Mouse (Mus musculus): Measurements from ENCODE around the gene Kidins220. TPM values are rescaled to one million over a fixed set of nuclear protein-coding genes. Genes with fewer than 3 reads are reported as not detected.

The Kidins220 gene
- total RNA-seq, 2 experiments from 2014 or later, result 63.4 to 67.4 TPM

DNA sequence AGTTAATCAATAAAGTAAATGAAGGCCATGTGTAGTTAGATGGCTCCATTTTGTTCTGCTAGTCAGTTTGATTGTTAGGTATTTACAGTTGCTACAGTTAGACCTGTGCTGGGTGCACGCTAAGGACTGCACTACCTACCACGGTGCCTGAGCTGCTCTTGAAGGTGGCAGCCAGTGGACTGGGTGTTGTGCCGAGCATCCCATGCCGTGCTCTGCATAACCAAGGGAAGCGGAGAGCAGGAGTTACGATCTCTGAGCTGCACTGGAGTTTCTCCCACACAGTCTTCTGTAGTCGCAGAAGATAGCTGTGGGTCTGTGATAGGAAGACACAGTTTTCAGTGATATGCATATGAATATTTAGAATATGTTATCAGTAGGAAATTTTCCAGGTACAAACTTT, 51.6 kb downstream of the Kidins220 start:
- DNase-seq, result no peak

DNA sequence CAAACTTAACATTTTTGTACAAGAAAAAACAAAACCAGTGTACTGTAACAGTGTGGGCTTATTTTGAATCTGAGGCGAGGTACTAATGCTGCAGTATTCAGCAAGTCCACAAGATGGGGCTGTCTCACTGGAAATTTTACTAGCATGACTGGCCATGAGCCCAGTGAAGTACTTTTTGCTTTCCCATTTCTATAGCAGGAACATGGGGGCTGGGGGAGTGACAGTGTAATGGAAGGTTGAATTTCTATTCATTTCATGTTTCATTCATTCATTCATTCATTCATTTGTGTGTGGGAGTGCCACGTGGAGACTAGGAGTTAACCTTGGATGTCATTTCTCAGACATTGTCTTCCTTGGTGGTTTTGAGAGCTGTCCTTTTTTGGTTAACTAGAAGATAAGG, 52.7 kb downstream of the Kidins220 start:
- DNase-seq, result peak; percentile 41 to 75

DNA sequence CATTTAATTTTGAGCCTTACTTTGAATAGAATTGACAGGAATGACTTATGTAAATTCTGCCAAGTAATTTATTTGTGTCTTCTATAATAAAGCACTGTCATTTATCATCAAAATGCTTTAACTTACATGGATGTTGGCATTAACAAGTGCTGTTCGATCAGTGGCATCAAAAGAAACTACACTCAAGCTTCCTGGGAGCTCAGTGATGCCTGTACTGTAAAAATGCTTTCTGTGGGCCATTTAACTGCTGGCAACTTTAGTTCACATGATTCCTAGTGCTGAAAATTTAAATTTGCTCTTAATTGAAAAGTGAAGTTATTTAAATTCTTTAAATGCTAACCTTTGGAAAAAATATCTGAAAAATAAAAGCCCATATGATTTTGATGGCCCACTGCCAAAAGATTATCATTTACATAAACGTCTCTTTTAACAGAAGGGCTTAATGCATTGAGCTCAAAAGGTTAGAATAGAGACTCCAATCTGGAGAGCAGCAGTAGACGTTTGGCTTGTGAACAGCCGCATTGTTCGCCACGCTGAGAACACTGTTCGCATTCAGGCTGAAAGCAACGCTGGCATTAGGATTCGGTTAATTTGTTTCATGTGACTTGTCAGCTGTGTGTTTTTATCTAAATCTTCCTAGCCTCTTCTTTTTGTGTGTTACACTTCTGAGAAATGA, 59.1 kb downstream of the Kidins220 start:
- DNase-seq, result no peak

DNA sequence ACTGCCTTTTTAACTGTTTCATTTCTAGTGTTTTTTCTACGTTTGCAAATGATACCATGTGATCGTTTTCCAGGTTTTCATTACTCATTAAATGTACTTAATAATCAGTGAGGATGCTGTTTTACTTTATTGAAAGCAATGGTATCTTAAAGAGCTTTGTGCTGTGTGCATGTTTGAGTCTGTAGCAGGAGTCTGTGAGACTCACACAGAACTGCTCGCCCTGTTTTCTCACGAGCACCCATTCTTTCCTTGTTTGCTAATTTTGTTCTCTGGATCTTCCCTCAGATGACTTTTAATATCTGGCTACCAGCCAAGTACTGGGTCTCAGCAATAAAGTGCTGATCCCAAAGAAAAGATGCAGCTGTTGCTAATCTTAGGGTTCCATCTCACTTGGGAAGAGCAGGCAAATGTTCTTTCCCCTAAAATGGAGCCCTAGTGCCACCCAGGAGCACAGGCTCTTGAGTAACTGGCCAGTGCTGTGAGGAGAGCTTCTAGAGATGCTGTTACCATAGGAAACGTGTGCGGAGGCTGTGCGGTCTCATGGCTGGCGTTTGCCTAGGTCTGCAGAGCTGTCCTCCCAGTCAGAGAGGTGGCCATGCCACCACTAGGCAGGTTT, 59.7 kb downstream of the Kidins220 start:
- peak; percentile 22 to 31 for DNase-seq

DNA sequence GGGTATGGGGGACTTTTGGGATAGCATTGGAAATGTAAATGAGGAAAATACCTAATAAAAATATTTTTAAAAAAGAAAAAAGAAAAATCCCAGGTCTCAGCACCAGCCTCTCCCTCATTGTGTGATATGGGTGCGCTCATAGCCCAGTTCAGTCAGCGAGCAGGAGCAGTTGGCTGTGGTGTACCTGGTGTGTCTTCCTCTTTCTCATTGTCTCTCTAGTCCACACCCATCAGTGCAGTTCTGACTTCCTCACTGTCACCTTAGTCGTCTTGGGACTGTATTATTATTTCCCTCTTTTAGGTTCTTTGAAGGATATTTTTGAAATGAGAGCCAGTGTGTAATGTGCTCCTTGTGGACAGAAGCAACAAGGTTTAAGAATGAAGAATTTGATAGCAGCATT, 61.3 kb downstream of the Kidins220 start:
- DNase-seq, result no peak

DNA sequence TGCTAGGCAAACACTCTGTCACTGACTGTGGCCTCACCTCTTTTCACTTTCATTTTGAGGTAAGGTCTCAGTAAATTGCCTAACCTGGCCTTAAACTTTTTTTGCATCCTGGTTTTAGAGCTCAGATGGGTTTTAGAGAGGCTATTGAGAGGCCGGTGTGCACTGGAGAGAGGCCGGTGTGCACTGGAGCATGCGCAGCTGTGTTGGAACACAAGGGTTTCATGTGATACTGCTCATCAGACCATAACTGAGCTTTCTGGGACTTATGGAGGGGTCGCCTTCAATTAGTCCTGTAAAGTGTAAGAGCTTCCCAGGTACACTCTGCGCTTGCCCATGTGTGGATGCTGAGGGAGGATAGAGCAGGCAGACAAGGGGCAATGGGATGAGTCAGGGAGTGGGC, 62.5 kb downstream of the Kidins220 start:
- no peak for DNase-seq

DNA sequence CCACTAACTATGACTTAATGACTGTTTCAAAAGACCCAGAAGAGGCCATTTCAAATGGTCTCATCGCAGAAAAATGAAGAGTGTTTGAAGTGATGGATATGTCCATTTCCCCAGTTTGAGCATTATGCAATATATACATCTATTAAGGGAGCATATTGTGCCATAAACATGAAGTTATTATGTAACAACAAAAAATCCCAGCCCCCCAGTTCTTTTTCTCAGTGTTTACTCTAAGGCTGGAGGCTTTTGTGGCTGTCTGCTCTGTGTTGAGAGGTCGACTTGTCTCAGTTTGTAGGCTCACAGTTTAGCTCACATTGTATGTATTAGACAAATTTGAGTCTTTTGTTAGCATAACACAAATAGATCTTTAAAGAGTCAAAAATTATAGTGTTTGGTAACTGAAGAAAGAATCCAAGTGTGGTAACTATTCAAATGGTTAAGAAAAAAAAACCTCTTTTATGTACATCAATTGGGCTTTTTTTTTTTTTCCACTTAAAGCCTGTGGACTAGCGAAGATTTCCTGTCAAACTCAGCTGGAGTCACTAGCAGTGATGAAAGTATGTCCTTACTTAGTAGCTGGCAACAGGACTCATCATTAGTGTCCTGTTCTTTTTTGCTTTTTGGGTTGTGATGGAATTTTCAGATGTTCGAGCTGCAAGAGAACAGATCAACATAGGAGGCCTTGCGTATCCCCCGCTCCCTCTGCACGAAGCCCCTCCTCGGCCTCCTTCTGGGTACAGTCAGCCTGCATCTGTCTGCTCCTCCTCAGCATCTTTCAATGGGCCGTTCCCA, 63.2 kb downstream of the Kidins220 start:
- no peak for DNase-seq

DNA sequence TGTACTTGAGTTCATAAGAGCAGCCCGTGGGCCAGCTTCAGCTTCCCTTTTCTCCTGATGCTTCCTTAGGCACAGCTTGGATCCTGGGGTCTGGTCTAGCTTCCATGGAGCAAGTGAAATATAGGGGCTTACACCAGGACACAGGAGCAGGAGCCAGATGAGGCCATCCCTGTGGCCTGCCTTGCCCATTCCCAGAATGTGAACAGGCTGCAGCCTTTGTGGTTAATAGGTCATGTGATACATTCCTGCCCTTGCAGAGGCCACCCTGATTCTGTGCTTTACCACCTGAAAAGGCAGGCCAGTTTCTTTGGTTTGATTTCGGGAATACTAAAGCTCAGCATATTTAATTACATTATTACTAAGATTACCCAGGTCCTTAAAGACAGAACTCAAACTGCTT, 69.3 kb downstream of the Kidins220 start:
- DNase-seq, result no peak

DNA sequence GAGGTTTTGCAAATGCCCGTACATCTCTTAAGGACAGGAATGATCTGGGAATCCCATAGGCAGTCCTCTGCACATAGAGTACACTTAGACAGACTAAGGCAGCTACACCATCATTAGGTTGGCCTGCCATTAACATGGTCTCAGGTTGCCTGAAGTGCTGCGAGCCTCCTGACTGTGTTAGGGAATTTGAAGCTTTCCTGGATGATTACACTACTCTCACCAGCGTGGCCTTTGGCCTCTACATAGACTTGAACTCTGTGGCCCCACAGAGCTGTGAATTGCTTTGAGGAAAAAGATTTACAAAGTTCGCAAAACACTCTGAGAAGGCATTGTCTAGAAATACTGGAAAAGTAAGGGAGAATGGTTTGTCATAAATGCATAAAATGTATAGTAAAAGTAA, 69.9 kb downstream of the Kidins220 start:
- no peak for DNase-seq

DNA sequence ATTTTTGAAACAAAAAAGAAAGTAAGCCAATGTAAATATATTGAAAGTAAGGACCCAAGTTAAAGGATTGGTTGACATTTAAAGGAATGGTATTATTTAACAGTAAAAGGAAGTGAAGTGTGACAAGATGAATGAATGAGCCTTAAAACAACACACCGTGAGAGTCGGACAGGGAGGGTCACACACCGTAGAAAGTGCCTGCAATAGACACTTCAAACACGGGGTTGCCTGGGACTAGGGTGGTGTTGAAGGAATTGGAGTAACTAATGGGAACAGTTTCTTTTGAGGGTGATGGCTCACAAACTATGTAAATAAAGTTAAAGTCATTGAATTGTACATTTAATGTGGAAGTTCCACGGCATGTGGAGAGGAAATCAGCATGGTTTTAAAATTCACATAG, 74.5 kb downstream of the Kidins220 start:
- DNase-seq, result no peak

DNA sequence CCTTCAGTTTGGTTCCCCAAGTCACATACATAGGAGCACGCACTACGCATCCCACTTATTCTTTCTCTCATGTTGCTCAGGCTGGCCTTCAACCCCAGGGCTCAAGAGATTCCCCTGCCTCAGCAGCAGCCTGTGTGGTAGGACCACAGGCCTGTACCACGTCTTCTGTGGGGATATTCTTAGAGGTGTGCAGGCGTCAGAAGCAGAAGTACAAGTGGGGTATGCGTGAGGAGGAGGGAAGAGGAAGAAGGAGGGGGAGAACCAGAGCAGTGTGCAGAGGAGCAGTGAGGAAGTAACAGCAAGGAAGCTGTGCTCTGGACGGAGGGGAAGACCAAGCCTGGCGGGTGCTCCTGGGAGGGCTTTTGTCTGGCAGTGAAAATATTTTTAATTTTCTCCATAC, 79.8 kb downstream of the Kidins220 start:
- DNase-seq, result no peak

DNA sequence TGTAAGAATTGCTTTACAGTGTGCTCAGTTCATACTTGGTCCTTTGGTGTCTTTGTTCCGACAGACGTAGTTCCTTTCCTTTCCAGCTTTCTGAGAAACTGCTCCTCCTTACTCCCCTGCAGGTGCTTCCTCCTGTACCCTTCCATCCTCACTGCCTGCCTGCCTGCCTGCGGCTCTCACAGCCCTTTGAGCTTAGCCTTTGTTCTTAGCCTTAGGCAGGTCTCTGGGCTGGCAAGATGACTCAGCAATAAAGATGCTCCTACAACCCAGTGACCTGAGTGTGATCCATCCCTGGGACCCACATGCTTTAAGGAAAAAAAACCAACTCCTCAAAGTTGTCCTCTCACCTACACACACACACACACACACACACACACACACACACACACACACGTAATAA, 80.2 kb downstream of the Kidins220 start:
- DNase-seq, result no peak

DNA sequence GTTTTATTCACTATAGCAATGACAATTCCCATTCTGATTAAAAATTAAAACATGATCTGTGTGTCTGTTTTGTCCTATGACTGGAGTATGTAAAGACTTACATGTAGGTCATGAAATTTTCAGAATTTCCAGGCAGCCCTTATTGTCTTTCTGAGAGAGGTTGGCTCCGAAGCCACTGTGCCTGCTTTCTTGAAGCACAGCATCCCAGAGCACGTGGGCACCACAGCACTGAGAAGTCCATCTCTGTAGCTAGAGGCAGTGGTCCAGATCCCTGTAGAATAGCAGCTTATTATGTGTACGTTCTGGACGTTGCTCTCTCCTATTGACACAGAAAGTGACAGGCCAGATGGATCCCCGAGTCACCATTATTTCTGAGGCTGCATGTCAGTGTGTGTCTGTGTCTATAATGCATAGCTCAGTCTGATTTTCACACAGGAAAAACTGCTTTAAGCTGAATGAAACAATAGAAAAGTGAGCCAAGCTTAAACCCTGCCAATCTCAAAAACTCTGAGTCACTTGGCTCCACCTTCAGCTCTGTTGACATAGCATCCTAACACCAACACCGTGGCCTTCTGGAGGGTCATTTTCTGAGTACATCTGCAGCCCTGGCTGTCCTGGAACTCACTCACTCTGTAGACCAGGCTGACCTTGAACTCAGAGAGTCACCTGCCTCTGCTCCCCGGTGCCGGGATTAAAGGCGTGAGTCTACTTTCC, 84.9 kb downstream of the Kidins220 start:
- DNase-seq, result peak in 1 of 2 experiments; percentile 13

DNA sequence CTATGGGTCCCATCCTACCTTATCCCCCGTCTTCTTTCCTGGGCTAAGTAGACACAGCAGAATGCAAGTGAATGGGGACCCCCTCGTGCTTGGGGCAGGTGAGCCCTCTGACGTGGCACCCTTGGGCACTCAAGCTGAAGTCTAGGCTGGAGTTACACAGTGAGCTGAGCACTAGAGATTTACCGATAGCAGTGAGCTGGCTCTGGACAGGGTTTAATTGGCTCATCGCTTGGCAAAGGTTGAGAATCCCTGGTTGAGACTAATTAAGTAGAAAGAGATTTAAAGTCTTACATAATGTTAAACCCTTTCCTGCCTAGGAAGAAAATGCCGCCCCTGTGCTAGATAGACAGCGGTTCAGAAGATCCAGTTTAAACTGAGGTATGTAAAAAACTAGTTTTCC, 86.2 kb downstream of the Kidins220 start:
- no peak for DNase-seq

DNA sequence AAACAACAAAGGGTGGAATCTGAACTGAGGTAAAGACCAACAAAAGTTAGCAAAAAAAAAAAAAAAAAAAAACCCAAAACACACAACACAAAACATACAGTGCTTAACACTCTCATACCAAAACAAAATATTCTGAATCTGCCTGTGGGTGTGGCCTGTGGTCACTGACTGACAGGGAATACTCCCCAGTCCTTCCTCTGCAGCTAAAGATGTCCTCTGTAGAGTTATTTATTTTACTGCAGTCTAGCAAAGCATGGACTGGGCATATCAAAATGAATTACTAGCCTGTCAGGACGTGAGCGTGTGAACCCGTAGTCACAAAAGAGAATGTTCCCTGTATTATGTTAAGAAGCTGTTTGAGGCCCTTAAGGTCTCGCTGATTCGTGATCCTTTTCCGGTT, 87.5 kb downstream of the Kidins220 start:
- no peak for DNase-seq

DNA sequence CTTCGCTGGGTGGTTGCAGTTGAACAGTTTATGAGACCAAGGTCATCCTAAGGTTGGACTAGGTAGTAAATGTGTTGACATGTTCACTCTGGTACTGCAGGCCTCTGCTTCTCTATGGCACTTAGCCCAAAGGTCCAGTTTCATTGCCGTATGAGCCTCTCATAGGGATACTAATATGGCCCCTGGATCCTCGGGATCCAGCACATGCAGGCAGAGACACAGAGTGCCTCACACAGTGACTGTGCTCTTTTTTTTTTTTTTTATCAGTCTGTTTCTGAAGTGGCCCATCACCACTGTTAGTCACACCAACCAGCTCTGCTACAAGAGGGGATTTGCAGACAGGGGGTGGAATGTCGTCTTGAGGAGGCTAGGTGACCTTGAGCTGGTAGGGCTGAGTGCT, 98.6 kb downstream of the Kidins220 start:
- DNase-seq, result no peak

DNA sequence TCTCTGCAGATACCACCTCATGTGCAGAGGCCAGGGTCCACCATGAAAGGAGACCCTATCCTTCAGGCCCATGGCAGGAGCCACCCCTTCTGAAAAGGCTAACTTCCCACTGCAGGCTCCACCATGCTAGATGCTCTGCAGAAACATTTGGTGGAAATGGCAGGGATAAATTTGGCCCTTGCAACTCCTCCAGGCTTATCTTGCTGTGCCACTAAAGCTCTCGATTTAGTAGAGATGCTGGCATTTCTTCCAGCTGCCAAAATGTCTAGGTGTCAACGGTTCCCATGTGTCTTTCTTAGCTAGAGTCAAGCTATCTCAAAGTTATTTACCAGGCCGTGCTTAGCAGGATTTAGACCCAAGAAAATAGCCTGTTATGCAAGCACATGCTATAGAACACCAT, 99.6 kb downstream of the Kidins220 start:
- no peak for DNase-seq

DNA sequence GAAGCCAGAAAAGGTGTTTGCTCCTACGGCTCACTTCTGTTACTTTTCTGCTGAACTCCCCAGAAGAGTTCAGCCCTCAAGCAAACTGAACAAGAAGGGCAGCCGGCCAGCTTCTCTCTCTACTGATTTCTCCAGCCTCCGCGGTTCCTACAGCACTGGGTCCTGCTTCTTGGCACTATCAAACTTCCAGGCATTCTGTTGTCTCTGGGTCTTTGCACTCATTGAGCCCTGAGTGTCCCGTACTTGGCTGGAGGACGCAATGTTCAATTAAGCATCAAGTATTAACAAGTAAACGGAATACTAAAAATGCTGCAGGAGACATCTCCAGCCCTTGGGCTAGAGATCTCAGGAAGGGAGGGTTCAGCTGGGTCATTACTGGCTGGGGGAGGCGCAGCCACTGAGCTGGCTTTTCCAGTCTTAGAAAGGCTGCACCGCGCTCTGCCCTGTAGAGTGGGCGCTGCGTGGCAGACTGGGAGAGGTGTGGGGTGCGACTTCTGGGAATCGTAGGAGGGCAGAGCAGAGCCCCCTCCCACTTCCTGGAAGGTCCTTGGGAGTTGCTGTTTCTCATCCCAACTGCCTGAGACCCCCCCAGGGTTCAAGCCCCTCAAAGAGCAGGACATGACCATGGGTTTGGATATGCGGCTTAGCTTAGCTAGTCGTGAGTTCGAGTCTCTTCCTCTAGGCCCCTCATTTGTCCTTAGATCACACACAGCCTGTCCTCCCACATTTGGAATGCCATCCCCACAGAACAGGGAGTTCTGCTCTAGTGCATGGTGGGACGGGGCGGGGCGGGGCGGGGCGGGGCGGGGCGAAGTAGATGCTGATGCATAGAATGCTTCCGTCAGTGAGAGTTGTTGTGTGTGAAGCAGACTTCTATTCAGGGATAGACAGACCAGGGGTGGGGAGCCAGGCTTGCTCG, 108.8 kb downstream of the Kidins220 start:
- DNase-seq, result no peak

DNA sequence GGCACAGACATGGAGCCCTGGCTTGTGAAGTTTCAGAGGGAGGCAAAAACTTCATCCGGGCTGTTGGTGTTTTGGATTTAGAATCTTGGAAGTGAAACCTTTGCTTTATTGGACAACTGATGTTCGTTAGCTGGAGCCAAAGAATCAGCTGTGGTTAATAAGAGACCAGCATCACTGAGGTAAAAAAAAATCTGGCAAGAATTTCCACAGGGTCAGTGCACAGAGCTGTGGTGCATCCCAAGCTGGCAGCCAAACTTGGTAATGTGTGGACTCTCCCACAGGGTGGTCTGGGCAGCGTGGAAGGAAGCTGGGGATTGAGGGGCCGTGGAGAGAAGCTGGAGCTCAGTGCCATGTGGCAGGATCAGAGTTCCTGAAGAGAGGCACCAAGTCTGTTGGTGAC, 112.2 kb downstream of the Kidins220 start:
- DNase-seq, result no peak

DNA sequence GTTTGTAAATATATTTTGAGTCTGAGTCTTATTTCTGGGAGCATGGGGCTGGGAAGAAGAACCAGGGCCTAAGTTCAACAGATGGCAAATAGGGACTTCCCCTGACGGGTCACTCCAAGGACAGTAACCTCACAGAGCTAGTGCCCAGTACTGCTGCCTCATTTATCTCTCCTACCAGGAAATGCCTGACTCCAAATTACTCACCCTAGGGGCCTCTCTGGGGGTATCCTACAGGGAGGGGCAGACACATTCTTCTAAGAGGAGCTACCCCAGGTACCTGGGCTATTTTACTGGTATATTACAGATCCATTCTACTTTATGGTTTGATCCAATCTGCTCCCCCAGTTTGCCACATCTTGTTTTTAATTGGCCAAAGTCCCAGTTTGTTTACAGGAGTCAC, 114.7 kb downstream of the Kidins220 start:
- DNase-seq, result no peak

DNA sequence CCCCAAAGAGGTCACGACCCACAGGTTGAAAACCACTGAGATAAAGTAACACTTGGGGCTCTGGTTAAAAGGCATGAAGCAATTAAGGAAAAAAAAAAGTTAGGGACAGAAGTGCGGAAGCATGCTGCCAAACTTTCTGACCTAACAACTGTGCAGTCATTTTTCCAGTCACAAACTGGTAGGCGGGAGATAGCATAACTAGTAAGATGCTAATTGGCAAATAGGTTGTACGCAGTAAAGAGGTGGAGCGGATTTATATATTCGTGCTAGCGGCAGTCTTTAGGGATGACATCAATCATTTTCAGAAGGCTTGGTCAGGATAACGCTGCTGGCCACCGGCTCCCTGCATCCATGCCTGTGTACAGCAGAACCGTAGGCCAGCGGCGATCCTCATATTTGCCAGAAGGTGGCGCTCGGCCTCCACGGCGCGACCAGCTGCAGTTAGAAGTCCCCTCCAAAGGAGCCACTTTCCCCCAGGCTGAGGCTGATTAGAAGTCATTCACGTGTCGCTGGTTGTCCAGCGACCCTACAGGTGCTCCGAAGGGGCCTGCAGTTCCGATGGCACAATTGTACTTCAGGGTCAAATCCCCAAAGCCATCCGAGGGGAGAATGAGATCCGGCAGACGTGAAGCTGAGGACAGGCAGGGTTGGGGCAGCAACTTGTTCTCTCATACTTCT, 117.4 kb downstream of the Kidins220 start:
- peak; percentile 86 to 92 for DNase-seq

Data from heart, adult 18-20 months (tissue).